In the genomic region with DNA sequence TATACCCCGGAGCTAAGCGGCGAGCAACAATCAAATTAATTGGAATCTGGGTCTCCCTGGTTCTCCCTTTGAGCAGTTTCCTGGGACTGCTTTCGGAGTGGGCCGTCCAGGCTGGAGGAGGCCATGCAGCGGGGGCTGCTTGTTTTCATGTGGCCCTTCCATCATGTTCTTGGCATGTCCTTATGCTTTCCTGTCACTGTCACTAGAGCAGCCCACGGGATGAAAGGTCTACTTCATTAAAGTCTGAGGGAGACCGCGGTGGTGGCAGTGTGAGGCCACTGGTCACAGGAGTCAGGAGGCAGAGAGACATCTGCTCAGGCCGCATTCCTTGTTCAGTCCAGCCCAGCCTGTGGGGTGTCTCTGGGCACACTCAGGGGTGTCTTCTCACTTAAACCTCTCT, we compare ENCODE assay signal across 15 mouse cellular contexts. TPM values are rescaled to one million over a fixed set of nuclear protein-coding genes. Genes with fewer than 3 reads are reported as not detected.
DNase-seq lines count a peak whose midpoint lies in the region; ATAC-seq and TF ChIP-seq lines count a peak whose summit lies in the region.
"Had no signal": no experiment of that assay in that cellular context is flagged by ENCODE, and none has a peak within 500 bp of the region (broad histone marks: within the 10 kb centered on the region; RNA-seq: fewer than 3 reads in every experiment).

No protein-coding gene starts in this region.

- intact Hi-C loops in heart, adult 2 months (cut with DNase I): loop anchor here (5.0 kb wide), 1 partner anchor 35 kb away; no protein-coding TSS in a partner anchor

- no peak for DNase-seq in heart, adult 2 months
- no peak for DNase-seq in heart, postnatal 4 days
- no peak for DNase-seq in neural tube, embryonic 10.5 days (ENCODE audit: extremely low spot score, low spot score)
- DNase-seq in hindbrain, embryonic 14.5 days (ENCODE audit: low spot score): no peak
- no peak for DNase-seq in urinary bladder, postnatal 14 days (ENCODE audit: low spot score)
- no peak for DNase-seq in T-cell, adult 2 months (ENCODE audit: low spot score)
- DNase-seq: cerebellum, postnatal 25 days; gastrocnemius, postnatal 14 days; right cerebral cortex, postnatal 4 days; thymus, postnatal 4 days had no signal

- 56% methylated on average over 10 of the region's 10 CpGs for WGBS in heart, adult 2 months
- 66% methylated on average over 10 of the region's 10 CpGs for WGBS in neural tube, embryonic 12.5 days
- WGBS in hindbrain, embryonic 14.5 days: 40% methylated on average over 10 of the region's 10 CpGs
- WGBS in midbrain, embryonic 16.5 days: 54% methylated on average over 10 of the region's 10 CpGs

- H3K9me3 ChIP-seq in neural tube, embryonic 12.5 days: no peaks in the 10 kb centered on the region
- H3K9me3 ChIP-seq in hindbrain, embryonic 14.5 days (ENCODE audit: control insufficient read depth, low read length): no peaks in the 10 kb centered on the region
- H3K9me3 ChIP-seq in midbrain, embryonic 16.5 days (replicated peaks; ENCODE audit: control insufficient read depth, low read length, poor library complexity, severe bottlenecking): no peaks in the 10 kb centered on the region
- H3K9me3 ChIP-seq: G1E had no signal

- no peak for ATAC-seq in neural tube, embryonic 12.5 days (ENCODE audit: low FRiP score, low read depth)
- ATAC-seq in hindbrain, embryonic 14.5 days (ENCODE audit: low FRiP score): no peak
- ATAC-seq in midbrain, embryonic 16.5 days: no peak
- ATAC-seq: activated CD4-positive, CD25-positive, alpha-beta regulatory T cell, adult 4 months had no signal

- peaks cover 62% of the 10 kb centered on the region for H3K4me1 ChIP-seq in heart, adult 2 months (ENCODE audit: control insufficient read depth, insufficient read depth, low read length)
- peaks cover 47% of the 10 kb centered on the region for H3K4me1 ChIP-seq in neural tube, embryonic 12.5 days
- H3K4me1 ChIP-seq in hindbrain, embryonic 14.5 days (replicated peaks; ENCODE audit: control insufficient read depth, insufficient read depth, low read length): peaks cover 29% of the 10 kb centered on the region
- peaks cover 26% of the 10 kb centered on the region for H3K4me1 ChIP-seq in midbrain, embryonic 16.5 days (ENCODE audit: control insufficient read depth, insufficient read depth, low read length)

- no peak for TF ChIP-seq EP300 in heart, adult 2 months (IDR thresholded peaks at IDR 0.05; ENCODE audit: insufficient read depth, low read depth, low read length)

- TF ChIP-seq CTCF in heart, adult 2 months (IDR thresholded peaks at IDR 0.05): no peak

- 0 out of 2 replicates have a peak, but pooled peaks cover 4% of the 10 kb centered on the region for H3K79me2 ChIP-seq in heart, adult 2 months (replicated peaks; ENCODE audit: control insufficient read depth, insufficient read depth, low read length)

- no peak overlapping the region for H3K4me2 ChIP-seq in neural tube, embryonic 12.5 days (replicated peaks)
- H3K4me2 ChIP-seq in hindbrain, embryonic 14.5 days (replicated peaks): no peak overlapping the region
- no peak overlapping the region for H3K4me2 ChIP-seq in midbrain, embryonic 16.5 days (ENCODE audit: low read length)

- no peak for TF ChIP-seq POLR2A in heart, adult 2 months (IDR thresholded peaks at IDR 0.05; ENCODE audit: insufficient read depth, low read depth, low read length)

- H3K4me3 ChIP-seq in heart, adult 2 months: no peak overlapping the region
- no peak overlapping the region for H3K4me3 ChIP-seq in neural tube, embryonic 12.5 days
- H3K4me3 ChIP-seq in hindbrain, embryonic 14.5 days (replicated peaks; ENCODE audit: low read length): no peak overlapping the region
- H3K4me3 ChIP-seq in midbrain, embryonic 16.5 days (ENCODE audit: low read depth, low read length): no peak overlapping the region

- no peak overlapping the region for H3K9ac ChIP-seq in heart, adult 2 months (ENCODE audit: low read depth, low read length)
- peak overlapping the region; percentile 45; the same call in 1 of the 2 replicates for H3K9ac ChIP-seq in neural tube, embryonic 12.5 days
- H3K9ac ChIP-seq in hindbrain, embryonic 14.5 days: no peak overlapping the region
- H3K9ac ChIP-seq in midbrain, embryonic 16.5 days (ENCODE audit: low read depth, low read length): peak overlapping the region; percentile 3; the same call in 1 of the 2 replicates
- H3K9ac ChIP-seq: liver, embryonic 14.5 days had no signal

- peaks cover 18% of the 10 kb centered on the region for H3K36me3 ChIP-seq in heart, adult 2 months (ENCODE audit: control insufficient read depth, insufficient read depth, low read length)
- H3K36me3 ChIP-seq in neural tube, embryonic 12.5 days: peaks cover 2% of the 10 kb centered on the region; the same call in 1 of the 2 replicates
- H3K36me3 ChIP-seq in hindbrain, embryonic 14.5 days (replicated peaks; ENCODE audit: control insufficient read depth, insufficient read depth): no peaks in the 10 kb centered on the region
- H3K36me3 ChIP-seq in midbrain, embryonic 16.5 days (ENCODE audit: control insufficient read depth, insufficient read depth, low read length): no peaks in the 10 kb centered on the region

- peak overlapping the region; percentile 87 for H3K27ac ChIP-seq in heart, adult 2 months
- H3K27ac ChIP-seq in neural tube, embryonic 12.5 days: peak overlapping the region; percentile 64
- peak overlapping the region; percentile 71; the same call in 1 of the 2 replicates for H3K27ac ChIP-seq in hindbrain, embryonic 14.5 days
- 0 out of 2 replicates have a peak overlapping the region, but pooled peaks have one; percentile 2 for H3K27ac ChIP-seq in midbrain, embryonic 16.5 days (ENCODE audit: low read length)
- H3K27ac ChIP-seq: liver, embryonic 14.5 days had no signal

- H3K27me3 ChIP-seq in heart, adult 2 months (ENCODE audit: control insufficient read depth, insufficient read depth, low read length): no peaks in the 10 kb centered on the region
- H3K27me3 ChIP-seq in neural tube, embryonic 12.5 days (replicated peaks): no peaks in the 10 kb centered on the region
- H3K27me3 ChIP-seq in hindbrain, embryonic 14.5 days (ENCODE audit: control insufficient read depth, insufficient read depth, low read length): no peaks in the 10 kb centered on the region
- no peaks in the 10 kb centered on the region for H3K27me3 ChIP-seq in midbrain, embryonic 16.5 days (ENCODE audit: control insufficient read depth, insufficient read depth, low read depth, low read length)

RNA-seq across cellular contexts. Expression of a gene that starts 48.2 kb away (rescaled TPM):
- total RNA-seq in heart, adult 2 months (2021): not detected
- polyA plus RNA-seq in heart, adult 2 months (2012; rRNA removed): 1.4 and 1.8 TPM in 2 replicates
- total RNA-seq in heart, postnatal 4 days (2021): under 1 TPM in 1 of 2 experiments, not detected in 1; 0.14 TPM
- 1.3 and 1.4 TPM in 2 replicates for polyA plus RNA-seq in neural tube, embryonic 12.5 days (2016; fragmentation: Nextera tagmentation; extraction: Ambion mirVana)
- polyA plus RNA-seq in hindbrain, embryonic 14.5 days (2014; fragmentation: Nextera tagmentation; extraction: Ambion mirVana): 0.94 and 1.6 TPM in 2 replicates
- 2.0 TPM in 2 replicates for polyA plus RNA-seq in midbrain, embryonic 16.5 days (2015; fragmentation: Nextera tagmentation; extraction: Ambion mirVana)
- total RNA-seq: G1E; gastrocnemius, postnatal 14 days had no signal
- polyA plus RNA-seq: G1E had no signal

Comparison
In these comparisons a context has a peak if more than half of its experiments do, and no peak if none do; other contexts are left out.
1. H3K27ac ChIP-seq: peak in every context shown above with its lines; median percentile 87 in heart, adult 2 months; 71 in hindbrain, embryonic 14.5 days; 64 in neural tube, embryonic 12.5 days; 2 in midbrain, embryonic 16.5 days.
2. H3K9ac ChIP-seq: peak in neural tube, embryonic 12.5 days (single experiment) and midbrain, embryonic 16.5 days (single experiment); none in heart, adult 2 months (single experiment) and hindbrain, embryonic 14.5 days (single experiment).